Comparison of ENCODE assay signal across 8 mouse cellular contexts in the genomic region with DNA sequence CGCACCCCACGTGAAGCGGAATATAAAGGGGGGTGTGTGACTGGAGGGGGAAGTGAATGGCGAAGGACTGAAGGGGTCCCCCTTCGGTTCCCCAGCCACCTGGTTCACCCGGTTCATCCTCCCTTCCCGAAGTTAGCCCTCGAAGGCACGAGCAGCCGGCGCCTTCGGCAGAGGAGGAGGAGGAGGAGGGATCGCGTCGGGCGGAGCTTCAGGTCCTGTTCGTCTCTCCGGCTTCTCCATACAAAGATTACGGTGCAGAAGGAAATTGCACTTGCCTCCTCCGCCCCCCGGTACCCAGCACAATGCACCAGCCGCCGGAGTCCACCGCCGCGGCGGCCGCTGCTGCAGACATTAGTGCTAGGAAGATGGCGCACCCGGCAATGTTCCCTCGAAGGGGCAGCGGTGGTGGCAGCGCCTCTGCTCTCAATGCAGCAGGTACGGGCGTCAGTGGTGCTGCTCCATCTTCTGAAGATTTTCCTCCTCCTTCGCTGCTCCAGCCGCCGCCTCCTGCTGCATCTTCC. TPM values are rescaled to one million over a fixed set of nuclear protein-coding genes. Genes with fewer than 3 reads are reported as not detected.
A peak's percentile ranks its signal among the peaks of the same experiment; 100 is the strongest.
DNase-seq lines count a peak whose midpoint lies in the region; ATAC-seq and TF ChIP-seq lines count a peak whose summit lies in the region.

No protein-coding gene starts in this region.

- H3K27me3 ChIP-seq in heart, postnatal 0 days (ENCODE audit: control insufficient read depth, insufficient read depth, low read length): no peaks in the 10 kb centered on the region

- TF ChIP-seq CTCF in embryonic fibroblast, embryonic 13.5 days (IDR thresholded peaks at IDR 0.05; ENCODE audit: borderline replicate concordance, insufficient read depth, low read length): no peak
- no peak for TF ChIP-seq CTCF in heart, postnatal 0 days (IDR thresholded peaks at IDR 0.05; ENCODE audit: low read depth)
- TF ChIP-seq CTCF in olfactory bulb, adult 2 months (IDR thresholded peaks at IDR 0.05; ENCODE audit: insufficient read depth, low read depth, low read length): no peak

- peak overlapping the region; percentile 68 for H3K4me3 ChIP-seq in embryonic fibroblast, embryonic 13.5 days (ENCODE audit: insufficient read depth, low read length)
- peak overlapping the region; percentile 78 for H3K4me3 ChIP-seq in heart, postnatal 0 days (ENCODE audit: low read depth, low read length)
- H3K4me3 ChIP-seq in olfactory bulb, adult 2 months (ENCODE audit: insufficient read depth, low read depth, low read length): peak overlapping the region; percentile 98

- H3K9ac ChIP-seq in heart, postnatal 0 days (replicated peaks; ENCODE audit: low read depth, low read length): peak overlapping the region; percentile 94

- ATAC-seq in heart, postnatal 0 days (ENCODE audit: insufficient read depth, low read depth): no peak

- H3K36me3 ChIP-seq in heart, postnatal 0 days (replicated peaks; ENCODE audit: control insufficient read depth, insufficient read depth, low read length): peaks cover 17% of the 10 kb centered on the region; the same call in 1 of the 2 replicates

- H3K27ac ChIP-seq in embryonic fibroblast, embryonic 13.5 days (ENCODE audit: insufficient read depth, low read length): no peak overlapping the region
- H3K27ac ChIP-seq in heart, postnatal 0 days (ENCODE audit: low read depth): peak overlapping the region; percentile 95
- peak overlapping the region; percentile 68 for H3K27ac ChIP-seq in olfactory bulb, adult 2 months (ENCODE audit: insufficient read depth, low read depth, low read length)

- TF ChIP-seq POLR2A in embryonic fibroblast, embryonic 13.5 days (IDR thresholded peaks at IDR 0.05; ENCODE audit: low read depth, low read length): peak; percentile 56
- no peak for TF ChIP-seq POLR2A in olfactory bulb, adult 2 months (IDR thresholded peaks at IDR 0.05; ENCODE audit: insufficient read depth, low read depth, low read length)

- H3K4me2 ChIP-seq in heart, postnatal 0 days (ENCODE audit: low read depth, low read length): peak overlapping the region; percentile 91

- DNase-seq in CD4-positive, CD25-positive, alpha-beta regulatory T cell, adult 2 months (ENCODE audit: low read depth, low spot score): peak; percentile 54
- peak; percentile 15 to 24 for DNase-seq in adrenal gland, postnatal 4 days (ENCODE audit: low spot score in 2 of 2)
- DNase-seq in heart, postnatal 0 days (ENCODE audit: low spot score): peak; percentile 37
- peak; percentile 58 to 72 for DNase-seq in kidney, postnatal 4 days
- DNase-seq in lung, adult 18-20 months: peak; percentile 52
- DNase-seq in thymus, postnatal 25 days: peak; percentile 54

- 0% methylated on average over 29 of the region's 38 CpGs for WGBS in heart, postnatal 0 days
- WGBS in olfactory bulb, adult 2 months: under 1% methylated on average over 37 of the region's 38 CpGs

- no peaks in the 10 kb centered on the region for H3K9me3 ChIP-seq in heart, postnatal 0 days (replicated peaks; ENCODE audit: control insufficient read depth, low read length)

- peaks cover 13% of the 10 kb centered on the region for H3K4me1 ChIP-seq in embryonic fibroblast, embryonic 13.5 days (ENCODE audit: control insufficient read depth, insufficient read depth, low read length)
- H3K4me1 ChIP-seq in heart, postnatal 0 days (ENCODE audit: control insufficient read depth, insufficient read depth): peaks cover 23% of the 10 kb centered on the region; the same call in 1 of the 2 replicates
- H3K4me1 ChIP-seq in olfactory bulb, adult 2 months (ENCODE audit: control insufficient read depth, insufficient read depth, low read length): peaks cover 31% of the 10 kb centered on the region

- TF ChIP-seq EP300 in heart, postnatal 0 days (IDR thresholded peaks at IDR 0.05; ENCODE audit: low read depth): no peak

RNA-seq across cellular contexts. Expression of a gene that starts 1.1 kb away (rescaled TPM):
- total RNA-seq in adrenal gland, postnatal 4 days (2021): 1,000 to 10,000 TPM; 1,342 to 1,567 TPM
- 231 and 370 TPM in 2 replicates for polyA plus RNA-seq in embryonic fibroblast, embryonic 13.5 days (2011; ENCODE audit: insufficient read length, low read depth, missing spikeins)
- 194 and 241 TPM in 2 replicates for total RNA-seq in heart, postnatal 0 days (2014; rRNA removed; ENCODE audit: low replicate concordance)
- 170 and 210 TPM in 2 replicates for polyA plus RNA-seq in heart, postnatal 0 days (2015; fragmentation: Nextera tagmentation; extraction: Ambion mirVana)
- polyA plus RNA-seq in olfactory bulb, adult 2 months (2012; ENCODE audit: insufficient read depth, insufficient read length, low replicate concordance, missing spikeins): 527 and 635 TPM in 2 replicates
